Mouse (Mus musculus) myocyte (in vitro differentiated cells): Measurements from ENCODE around the gene Gm20388.

Source experiments
- E2F4 ChIP-seq: IDR thresholded peaks from one replicate; pipeline ENCODE4 v1.6.1; 2011; ENCODE audit warnings: mild to moderate bottlenecking, control low read depth, moderate library complexity; ENCODE audit not compliant: insufficient read depth
- MYOD1 ChIP-seq, 3 experiments: IDR thresholded peaks; one replicate each; pipeline ENCODE4 v1.6.1; 2011; ENCODE audit warnings: control low read depth in 2 of 3, low read depth in 2 of 3, mild to moderate bottlenecking in 2 of 3, moderate library complexity in 1 of 3; ENCODE audit not compliant: insufficient read length in 2 of 3, control insufficient read depth in 1 of 3
- MYOG ChIP-seq, 3 experiments: IDR thresholded peaks; one replicate each; pipeline ENCODE4 v1.6.1; 2011; ENCODE audit warnings: control low read depth in 2 of 3, low read depth in 2 of 3, mild to moderate bottlenecking in 2 of 3; ENCODE audit not compliant: insufficient read length in 2 of 3, control insufficient read depth in 1 of 3, insufficient read depth in 1 of 3
- POLR2A ChIP-seq: IDR thresholded peaks from one replicate; pipeline ENCODE4 v1.6.1; 2011; ENCODE audit warnings: low read depth, mild to moderate bottlenecking, control low read depth, moderate library complexity; ENCODE audit not compliant: insufficient read length
- POLR2AphosphoS2 ChIP-seq: IDR thresholded peaks from one replicate; pipeline ENCODE4 v1.6.1; 2011; ENCODE audit warnings: low read depth, control low read depth; ENCODE audit not compliant: insufficient read length
- SRF ChIP-seq: IDR thresholded peaks from one replicate; pipeline ENCODE4 v1.6.1; 2011; ENCODE audit warnings: low read depth; ENCODE audit not compliant: control insufficient read depth, insufficient read length
- TCF12 ChIP-seq: IDR thresholded peaks from one replicate; pipeline ENCODE4 v1.6.1; 2011; ENCODE audit warnings: mild to moderate bottlenecking, control low read depth; ENCODE audit not compliant: poor library complexity, insufficient read depth, severe bottlenecking

GRCm38 (mm10) chr8:119997266-119997665, 86.6 kb downstream of the Gm20388 start:
- TF ChIP-seq TCF12: no peak
- TF ChIP-seq POLR2A: no peak
- TF ChIP-seq E2F4: no peak
- TF ChIP-seq POLR2AphosphoS2: no peak
- no peak for TF ChIP-seq SRF
- TF ChIP-seq MYOG (IDR thresholded peaks at IDR 0.05; ENCODE audit: control insufficient read depth in 1 of 3, insufficient read depth in 1 of 3, insufficient read length in 2 of 3, low read depth in 2 of 3): no peak
- TF ChIP-seq MYOD1 (IDR thresholded peaks at IDR 0.05; ENCODE audit: control insufficient read depth in 1 of 3, insufficient read length in 2 of 3, low read depth in 2 of 3): no peak
